ENCODE assay signal across 16 mouse cellular contexts in the genomic region with DNA sequence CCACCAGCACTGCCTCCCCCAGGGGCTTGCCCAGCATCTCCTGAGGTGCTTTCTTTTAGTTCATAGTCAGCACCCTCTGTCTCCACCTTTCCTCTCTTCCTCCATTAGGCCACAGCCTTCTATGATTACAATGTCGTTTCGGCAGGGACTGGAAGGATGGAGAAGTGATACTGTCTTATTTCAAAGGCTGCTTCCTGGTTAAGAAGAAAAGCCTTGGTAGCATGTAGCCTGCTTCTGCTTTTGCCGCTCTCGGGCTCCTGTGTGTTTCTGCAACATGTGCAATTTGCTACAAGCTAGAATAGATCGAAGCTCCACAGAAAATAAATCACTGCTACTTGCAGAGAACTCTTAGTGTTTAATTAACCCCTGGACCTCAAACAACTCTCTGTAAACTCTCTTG.
DNase-seq lines count a peak whose midpoint lies in the region; ATAC-seq and TF ChIP-seq lines count a peak whose summit lies in the region.
"Had no signal": no experiment of that assay in that cellular context is flagged by ENCODE, and none has a peak within 500 bp of the region (broad histone marks: within the 10 kb centered on the region; RNA-seq: fewer than 3 reads in every experiment).

No protein-coding gene starts in this region.

- no peaks in the 10 kb centered on the region for H3K4me1 ChIP-seq in lung, adult 2 months (ENCODE audit: control insufficient read depth, insufficient read depth, low read length)

- 27% methylated on average over 5 of the region's 5 CpGs for WGBS in lung, adult 2 months

- DNase-seq in embryo, embryonic 10.5 days (ENCODE audit: low spot score) = peak; percentile 3
- no peak for DNase-seq in embryo, embryonic 11 days
- DNase-seq in layer of hippocampus, adult 11-12 months (ENCODE audit: low spot score) = peak; percentile 29
- DNase-seq in layer of hippocampus, postnatal 36 days = no peak
- peak; percentile 28 for DNase-seq in lung, postnatal 36 days
- no peak for DNase-seq in lung, adult 2 months
- DNase-seq in testis, postnatal 14 days (ENCODE audit: low spot score) = no peak
- DNase-seq: cerebellum, adult 9-10 months; heart, postnatal 10 days; kidney, adult 8-10 months; thymus, postnatal 4 days had no signal

- H3K4me3 ChIP-seq in lung, adult 2 months (replicated peaks; ENCODE audit: extremely low read depth, low read depth, low read length) = no peak overlapping the region
- H3K4me3 ChIP-seq: embryonic facial prominence, embryonic 10.5 days; limb, embryonic 12.5 days had no signal

- no peak for TF ChIP-seq CTCF in lung, adult 2 months (IDR thresholded peaks at IDR 0.05; ENCODE audit: insufficient read depth, low read length)

- ATAC-seq in megakaryocyte, adult 5-6 weeks (ENCODE audit: poor library complexity, severe bottlenecking) = peak; percentile 83
- ATAC-seq: hindbrain, embryonic 16.5 days; Patski had no signal

- TF ChIP-seq POLR2A in lung, adult 2 months (IDR thresholded peaks at IDR 0.05; ENCODE audit: borderline replicate concordance, extremely low read depth, low read depth, low read length) = no peak

Comparison
In these comparisons a context has a peak if more than half of its experiments do, and no peak if none do; other contexts are left out.
1. DNase-seq: peak in embryo, embryonic 10.5 days (single experiment), layer of hippocampus, adult 11-12 months (single experiment) and lung, postnatal 36 days (single experiment); none in embryo, embryonic 11 days (single experiment), layer of hippocampus, postnatal 36 days (0 of 2), lung, adult 2 months (single experiment) and testis, postnatal 14 days (single experiment).